Mouse (Mus musculus): ENCODE data around the gene Smap2.

DNA sequence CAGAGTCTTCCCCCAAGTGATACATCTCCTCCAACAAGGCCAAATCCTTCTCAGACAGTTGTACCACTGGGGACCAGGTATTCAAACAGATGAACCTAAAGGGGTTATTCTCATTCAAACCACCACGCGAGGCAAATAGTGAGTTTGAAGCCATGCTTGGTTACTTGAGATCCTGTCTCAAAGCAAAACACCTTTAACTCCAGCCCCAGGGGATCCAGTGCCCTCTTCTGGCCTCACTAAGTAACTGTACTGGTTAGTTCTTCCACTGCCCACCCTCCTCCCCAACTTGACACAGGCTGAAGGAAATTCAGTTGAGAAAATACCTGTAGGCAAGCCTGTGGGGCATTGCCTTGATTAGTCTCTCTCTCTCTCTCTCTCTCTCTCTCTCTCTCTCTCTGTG is 16.0 kb upstream of the Smap2 start:
- no peak for TF ChIP-seq GATA1 (IDR thresholded peaks at IDR 0.05; ENCODE audit: borderline replicate concordance, low read length)
- no peak for TF ChIP-seq FLI1 (IDR thresholded peaks at IDR 0.05; ENCODE audit: low read length)
